Mouse (Mus musculus) stomach, postnatal 0 days (tissue): ENCODE measurements around the gene Tmem132d. TPM values are rescaled to one million over a fixed set of nuclear protein-coding genes. Genes with fewer than 3 reads are reported as not detected.

ENCODE experiments used
- ATAC-seq: fragments of 200-750 bp; cut with Nextera tagmentation; 2 replicates; pipeline ENCODE4 v1.8.0; 2017; ENCODE audit not compliant: low FRiP score, low TSS enrichment
- DNase-seq: peaks from one replicate; pipeline ENCODE4 v3.0.0-alpha.2; 2016; ENCODE audit warnings: low spot score
- H3K27ac ChIP-seq: fragments of 300-500 bp; sonication (generic); replicated peaks from 2 replicates; pipeline ENCODE4 v1.5.1; 2014; ENCODE audit warnings: mild to moderate bottlenecking, control low read depth
- H3K27me3 ChIP-seq: fragments of 300-500 bp; sonication (generic); 2 replicates; pipeline ENCODE4 v1.6.1; 2014; ENCODE audit warnings: low read length; ENCODE audit not compliant: control insufficient read depth, insufficient read depth
- H3K36me3 ChIP-seq: fragments of 300-500 bp; sonication (generic); 2 replicates; pipeline ENCODE4 v1.6.1; 2014; ENCODE audit warnings: low read length, mixed read lengths; ENCODE audit not compliant: control insufficient read depth, insufficient read depth
- H3K4me1 ChIP-seq: fragments of 300-500 bp; sonication (generic); replicated peaks from 2 replicates; pipeline ENCODE4 v1.6.1; 2014; ENCODE audit warnings: antibody characterized with exemption; ENCODE audit not compliant: control insufficient read depth, insufficient read depth
- H3K4me2 ChIP-seq: fragments of 300-500 bp; sonication (generic); replicated peaks from 2 replicates; pipeline ENCODE4 v1.6.1; 2014; ENCODE audit warnings: low read depth, mild to moderate bottlenecking, control low read depth, moderate library complexity
- H3K4me3 ChIP-seq: fragments of 300-500 bp; sonication (generic); 2 replicates; pipeline ENCODE4 v1.5.1; 2014; ENCODE audit warnings: low read depth, low read length, control low read depth
- H3K9ac ChIP-seq: fragments of 300-500 bp; sonication (generic); 2 replicates; pipeline ENCODE4 v1.6.1; 2014; ENCODE audit warnings: mild to moderate bottlenecking, low read length, control low read depth, mixed read lengths
- H3K9me3 ChIP-seq: fragments of 300-500 bp; sonication (generic); 2 replicates; pipeline ENCODE4 v1.6.1; 2016; ENCODE audit warnings: low read length; ENCODE audit not compliant: control insufficient read depth
- CTCF ChIP-seq: IDR thresholded peaks from 2 replicates; pipeline ENCODE4 v1.5.1; 2016; ENCODE audit warnings: antibody characterized with exemption, low read depth, mild to moderate bottlenecking, moderate library complexity
- EP300 ChIP-seq: optimal IDR thresholded peaks from 2 replicates; pipeline ENCODE3; 2016; ENCODE audit warnings: antibody characterized with exemption
- WGBS: fragments of 180-500 bp; shearing (Covaris S2); extraction: QIAGEN DNeasy Blood & Tissue Kit; methylation state at CpG from one replicate; pipeline ENCODE4 v1.1.7; 2014; 5-methylcytosine and 5-hydroxymethylcytosine counted together
- polyA plus RNA-seq: library from polyadenylated mRNA; unstranded; fragments of >200 nt; fragmentation: Nextera tagmentation; extraction: Ambion mirVana; gene quantifications from 2 replicates; pipeline ENCODE4 v1.2.1, GENCODE M21; 2015

The Tmem132d gene
- polyA plus RNA-seq, 1 experiment from 2014 or later = 0.16 TPM

DNA sequence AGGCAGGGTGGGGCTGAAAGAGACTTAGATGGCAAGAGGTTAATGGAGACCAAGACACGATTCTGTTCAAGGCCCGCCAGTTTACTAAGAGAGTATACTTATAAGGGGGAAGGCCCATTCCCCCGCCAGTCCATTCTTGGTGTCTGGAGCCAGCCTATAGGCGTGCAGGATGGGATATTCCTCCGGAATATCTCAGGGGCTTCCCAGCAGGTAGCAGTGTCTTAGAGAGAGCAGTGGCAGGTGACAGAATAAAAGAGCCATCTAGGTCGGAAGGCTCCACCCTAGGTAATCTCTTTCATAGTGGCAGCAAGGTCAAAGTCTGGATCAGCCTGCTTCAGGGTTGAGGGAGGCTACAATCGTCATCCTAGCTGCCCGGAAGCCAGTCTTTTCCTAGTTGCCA, 102.5 kb downstream of the Tmem132d start:
- DNase-seq = no peak
- Histone ChIP-seq H3K4me1 (no peaks in the 10 kb centered on the region), H3K9ac (no peak overlapping the region), H3K36me3 (no peaks in the 10 kb centered on the region), H3K27me3 (no peaks in the 10 kb centered on the region), H3K27ac (no peak overlapping the region), H3K9me3 (no peaks in the 10 kb centered on the region), H3K4me2 (no peak overlapping the region), H3K4me3 (no peak overlapping the region)
- TF ChIP-seq CTCF (no peak), EP300 (no peak)
- no peak for ATAC-seq
- 83% methylated on average over 8 of the region's 8 CpGs for WGBS

DNA sequence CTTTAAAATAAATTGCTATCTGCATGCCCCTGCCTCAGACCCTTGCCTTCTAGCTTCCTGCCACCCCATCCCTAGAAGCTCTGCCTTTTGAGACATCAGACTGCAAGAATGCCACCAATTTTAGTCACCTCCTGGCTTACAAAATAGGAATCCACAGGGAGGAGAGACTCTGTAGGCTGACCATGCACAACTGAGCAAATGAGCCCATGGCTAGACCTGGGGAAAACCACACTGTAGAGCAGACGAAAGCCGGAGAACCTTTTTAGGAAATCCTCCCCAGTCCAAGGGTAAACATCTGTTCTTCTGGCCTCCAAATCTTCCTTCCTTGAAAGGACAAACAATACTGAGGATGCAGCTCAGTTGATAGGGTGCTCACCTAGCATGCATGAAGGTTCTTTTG, 130.5 kb downstream of the Tmem132d start:
- Histone ChIP-seq H3K9ac (no peak overlapping the region), H3K27ac (no peak overlapping the region), H3K4me2 (no peak overlapping the region), H3K36me3 (no peaks in the 10 kb centered on the region), H3K4me3 (no peak overlapping the region), H3K27me3 (no peaks in the 10 kb centered on the region), H3K4me1 (no peaks in the 10 kb centered on the region), H3K9me3 (no peaks in the 10 kb centered on the region)
- no peak for ATAC-seq
- WGBS = 63% methylated on average over 2 of the region's 2 CpGs
- DNase-seq = no peak
- TF ChIP-seq EP300 = no peak

DNA sequence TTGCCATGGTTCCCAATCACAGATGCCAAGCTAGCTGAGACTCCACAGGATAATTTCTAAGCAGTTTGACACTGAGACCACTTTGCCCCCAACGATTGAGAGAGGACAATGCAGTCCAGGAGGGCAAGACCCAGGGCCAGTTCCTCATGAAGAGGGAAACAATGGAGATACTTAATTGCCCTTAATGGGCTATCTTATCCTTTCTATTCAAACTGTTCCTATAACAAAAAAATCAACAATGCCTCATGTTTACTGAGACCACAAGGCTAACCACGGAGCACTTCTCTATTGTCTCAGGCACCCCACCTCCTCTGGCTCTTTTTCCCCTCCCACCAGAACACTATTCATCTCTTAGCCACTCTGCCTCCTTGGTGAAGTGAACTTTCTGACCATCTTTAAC, 141.7 kb downstream of the Tmem132d start:
- ATAC-seq (no peak), DNase-seq (no peak)
- Histone ChIP-seq H3K9ac (no peak overlapping the region), H3K27me3 (no peaks in the 10 kb centered on the region), H3K4me1 (no peaks in the 10 kb centered on the region), H3K36me3 (no peaks in the 10 kb centered on the region), H3K4me2 (no peak overlapping the region), H3K4me3 (no peak overlapping the region), H3K27ac (no peak overlapping the region), H3K9me3 (no peaks in the 10 kb centered on the region)
- TF ChIP-seq EP300 (no peak), CTCF (no peak)
- WGBS = 30% methylated on average over 2 of the region's 2 CpGs

DNA sequence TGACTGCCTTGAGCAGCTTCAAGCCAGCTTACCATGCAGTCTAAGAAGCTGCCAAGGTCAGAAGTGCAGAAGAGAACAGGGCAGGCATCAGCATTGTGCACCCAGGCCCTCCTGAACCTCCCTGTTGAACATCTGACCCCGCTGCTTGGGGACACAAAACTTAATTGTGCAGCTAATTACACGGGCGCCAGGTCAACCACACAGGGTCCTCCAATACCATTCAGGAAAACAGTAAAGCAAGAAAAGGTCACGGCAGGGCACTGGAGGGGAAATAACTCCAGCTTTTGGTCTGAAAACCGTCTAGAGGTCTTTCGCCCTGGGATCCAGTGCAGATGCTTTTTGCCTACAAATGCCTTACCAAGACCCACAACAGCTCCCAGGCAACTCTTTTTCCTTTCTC, 159.6 kb downstream of the Tmem132d start:
- Histone ChIP-seq H3K4me2 (no peak overlapping the region), H3K9ac (no peak overlapping the region), H3K9me3 (no peaks in the 10 kb centered on the region), H3K27ac (no peak overlapping the region), H3K27me3 (no peaks in the 10 kb centered on the region), H3K4me1 (no peaks in the 10 kb centered on the region), H3K36me3 (no peaks in the 10 kb centered on the region), H3K4me3 (no peak overlapping the region)
- WGBS = 65% methylated on average over 6 of the region's 6 CpGs
- ATAC-seq = no peak
- TF ChIP-seq EP300 (no peak), CTCF (no peak)
- no peak for DNase-seq

DNA sequence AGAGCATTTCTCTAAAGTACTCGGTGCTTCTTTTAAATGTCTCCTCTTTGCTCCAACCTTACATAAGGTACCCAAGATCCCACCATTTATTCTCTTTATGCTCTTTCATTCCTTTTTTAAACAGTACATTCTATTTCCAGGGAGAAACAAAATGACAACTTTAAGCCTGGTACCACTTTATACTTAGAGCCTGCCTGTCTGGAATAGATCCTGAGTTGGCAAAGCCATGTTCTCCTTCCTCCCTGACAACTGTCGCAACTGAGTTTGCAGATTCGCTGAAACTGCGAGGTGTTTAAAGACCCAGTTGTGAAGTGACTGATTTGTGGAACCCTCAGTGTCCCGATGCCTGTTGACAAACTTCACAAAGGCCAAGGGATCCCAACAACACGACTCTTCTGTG, 165.5 kb downstream of the Tmem132d start:
- WGBS = 86% methylated on average over 6 of the region's 6 CpGs
- H3K4me2 ChIP-seq = no peak overlapping the region
- no peaks in the 10 kb centered on the region for H3K36me3 ChIP-seq
- H3K4me1 ChIP-seq = no peaks in the 10 kb centered on the region
- no peak overlapping the region for H3K9ac ChIP-seq
- H3K27ac ChIP-seq = no peak overlapping the region
- ATAC-seq (no peak), DNase-seq (no peak)
- TF ChIP-seq CTCF (no peak), EP300 (no peak)
- no peaks in the 10 kb centered on the region for H3K27me3 ChIP-seq
- H3K9me3 ChIP-seq = no peaks in the 10 kb centered on the region
- no peak overlapping the region for H3K4me3 ChIP-seq

DNA sequence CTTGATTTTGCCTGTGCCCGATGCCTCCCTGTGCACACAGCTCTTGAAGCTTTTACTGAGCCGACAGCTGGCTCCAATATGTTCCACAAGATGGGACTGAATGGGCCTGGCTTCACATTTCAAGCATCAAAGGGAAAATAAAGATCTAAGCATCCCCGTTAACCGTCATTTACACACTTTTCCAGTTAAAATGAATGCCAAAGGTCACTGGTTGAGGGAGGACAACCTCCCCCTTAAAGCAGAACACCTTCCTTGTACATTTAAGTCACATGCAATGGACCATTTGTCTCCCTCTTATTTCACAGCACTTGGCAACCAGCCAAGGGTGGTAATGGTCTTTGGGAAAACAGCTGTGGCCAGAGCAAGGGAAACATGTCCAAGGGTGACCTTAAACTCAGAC, 188.7 kb downstream of the Tmem132d start:
- Histone ChIP-seq H3K4me1 (no peaks in the 10 kb centered on the region), H3K9me3 (no peaks in the 10 kb centered on the region), H3K9ac (no peak overlapping the region), H3K36me3 (no peaks in the 10 kb centered on the region), H3K27ac (no peak overlapping the region), H3K4me2 (no peak overlapping the region), H3K4me3 (no peak overlapping the region), H3K27me3 (no peaks in the 10 kb centered on the region)
- ATAC-seq (no peak), DNase-seq (no peak)
- 53% methylated on average over 4 of the region's 4 CpGs for WGBS
- no peak for TF ChIP-seq EP300
- no peak for TF ChIP-seq CTCF
